Mouse (Mus musculus): ENCODE measurements around the gene Hmga1. TPM values are rescaled to one million over a fixed set of nuclear protein-coding genes. Genes with fewer than 3 reads are reported as not detected.
A peak's percentile ranks its signal among the peaks of the same experiment; 100 is the strongest.

The Hmga1 gene
- polyA plus RNA-seq, 1 experiment from 2014 or later: 196 TPM

- H3K9ac ChIP-seq: peak within 1 kb of the TSS; percentile 67
- H3K4me1 ChIP-seq: peaks cover 27% of the 10 kb centered on the region
- WGBS: under 1% methylated on average over 58 of the region's 58 CpGs
- H3K27me3 ChIP-seq (replicated peaks): no peaks in the 10 kb centered on the region
- H3K9me3 ChIP-seq: no peaks in the 10 kb centered on the region
- H3K4me3 ChIP-seq: peak within 1 kb of the TSS; percentile 56
- peak within 1 kb of the TSS; percentile 92 for H3K4me2 ChIP-seq (replicated peaks)
- ATAC-seq (ENCODE audit: low FRiP score, low read depth): peak; percentile 93
- peaks cover 12% of the 10 kb centered on the region for H3K36me3 ChIP-seq
- H3K27ac ChIP-seq: no peak within 1 kb of the TSS
Observed at GRCm38 (mm10) chr17:27565163-27565941, 9.1 kb downstream of the Hmga1 start, which contains the start of gene AI413582. Gene AI413582, minus strand, starts transcription at chr17:27565756.

GRCm38 (mm10) chr17:27565942-27566267, 9.6 kb downstream of the Hmga1 start:
- H3K9ac ChIP-seq: peak overlapping the region; percentile 67
- H3K36me3 ChIP-seq: peaks cover 10% of the 10 kb centered on the region
- no peaks in the 10 kb centered on the region for H3K27me3 ChIP-seq (replicated peaks)
- no peak for ATAC-seq (ENCODE audit: low FRiP score, low read depth)
- H3K4me2 ChIP-seq (replicated peaks): peak overlapping the region; percentile 92
- H3K4me1 ChIP-seq: peaks cover 27% of the 10 kb centered on the region
- no peaks in the 10 kb centered on the region for H3K9me3 ChIP-seq
- WGBS: under 1% methylated on average over 13 of the region's 13 CpGs
- no peak overlapping the region for H3K27ac ChIP-seq
- H3K4me3 ChIP-seq: peak overlapping the region; percentile 56

- Histone ChIP-seq H3K4me3 (no peak overlapping the region), H3K27ac (no peak overlapping the region), H3K36me3 (peaks cover 6% of the 10 kb centered on the region; the same call in 1 of the 2 replicates), H3K27me3 (replicated peaks) (no peaks in the 10 kb centered on the region), H3K9me3 (no peaks in the 10 kb centered on the region), H3K4me1 (peaks cover 23% of the 10 kb centered on the region), H3K9ac (no peak overlapping the region), H3K4me2 (replicated peaks) (no peak overlapping the region)
- 85% methylated on average over 5 of the region's 5 CpGs for WGBS
- no peak for ATAC-seq (ENCODE audit: low FRiP score, low read depth)
Observed at GRCm38 (mm10) chr17:27568228-27568627, 11.9 kb downstream of the Hmga1 start.

GRCm38 (mm10) chr17:27571315-27571714, 15.0 kb downstream of the Hmga1 start:
- H3K4me2 ChIP-seq (replicated peaks): no peak overlapping the region
- no peaks in the 10 kb centered on the region for H3K9me3 ChIP-seq
- peaks cover 1% of the 10 kb centered on the region; the same call in 1 of the 2 replicates for H3K4me1 ChIP-seq
- peaks cover 29% of the 10 kb centered on the region for H3K36me3 ChIP-seq
- no peak for ATAC-seq (ENCODE audit: low FRiP score, low read depth)
- WGBS: 78% methylated on average over 8 of the region's 8 CpGs
- H3K27me3 ChIP-seq (replicated peaks): no peaks in the 10 kb centered on the region
- H3K9ac ChIP-seq: no peak overlapping the region
- H3K27ac ChIP-seq: no peak overlapping the region
- no peak overlapping the region for H3K4me3 ChIP-seq

GRCm38 (mm10) chr17:27573772-27574320, 17.5 kb downstream of the Hmga1 start:
- H3K27ac ChIP-seq: no peak overlapping the region
- no peak for ATAC-seq (ENCODE audit: low FRiP score, low read depth)
- no peaks in the 10 kb centered on the region for H3K4me1 ChIP-seq
- no peak overlapping the region for H3K4me2 ChIP-seq (replicated peaks)
- H3K27me3 ChIP-seq (replicated peaks): no peaks in the 10 kb centered on the region
- no peak overlapping the region for H3K4me3 ChIP-seq
- 84% methylated on average over 10 of the region's 10 CpGs for WGBS
- no peak overlapping the region for H3K9ac ChIP-seq
- H3K36me3 ChIP-seq: peaks cover 47% of the 10 kb centered on the region
- no peaks in the 10 kb centered on the region for H3K9me3 ChIP-seq

- no peak for ATAC-seq (ENCODE audit: low FRiP score, low read depth)
Observed at GRCm38 (mm10) chr17:27574470-27575115, 18.3 kb downstream of the Hmga1 start.

GRCm38 (mm10) chr17:27575116-27575776, 18.9 kb downstream of the Hmga1 start:
- 54% methylated on average over 10 of the region's 10 CpGs for WGBS
- H3K4me1 ChIP-seq: no peaks in the 10 kb centered on the region

More at GRCm38 (mm10) chr17:27574470-27575115, 18.3 kb downstream of the Hmga1 start:
- Histone ChIP-seq H3K4me1 (no peaks in the 10 kb centered on the region), H3K27ac (no peak overlapping the region), H3K9me3 (no peaks in the 10 kb centered on the region), H3K36me3 (peaks cover 54% of the 10 kb centered on the region), H3K9ac (no peak overlapping the region), H3K27me3 (replicated peaks) (no peaks in the 10 kb centered on the region), H3K4me3 (no peak overlapping the region), H3K4me2 (replicated peaks) (no peak overlapping the region)
- 88% methylated on average over 16 of the region's 16 CpGs for WGBS

GRCm38 (mm10) chr17:27576056-27576455, 19.8 kb downstream of the Hmga1 start:
- H3K36me3 ChIP-seq: peaks cover 69% of the 10 kb centered on the region
- no peaks in the 10 kb centered on the region for H3K4me1 ChIP-seq
- no peaks in the 10 kb centered on the region for H3K9me3 ChIP-seq
- no peak overlapping the region for H3K4me3 ChIP-seq
- no peak for ATAC-seq (ENCODE audit: low FRiP score, low read depth)
- H3K27me3 ChIP-seq (replicated peaks): no peaks in the 10 kb centered on the region
- 89% methylated on average over 7 of the region's 7 CpGs for WGBS
- no peak overlapping the region for H3K4me2 ChIP-seq (replicated peaks)
- no peak overlapping the region for H3K27ac ChIP-seq
- H3K9ac ChIP-seq: no peak overlapping the region

More at GRCm38 (mm10) chr17:27575116-27575776, 18.9 kb downstream of the Hmga1 start:
- ATAC-seq (ENCODE audit: low FRiP score, low read depth): no peak
- no peaks in the 10 kb centered on the region for H3K27me3 ChIP-seq (replicated peaks)
- H3K4me2 ChIP-seq (replicated peaks): no peak overlapping the region
- no peak overlapping the region for H3K27ac ChIP-seq
- no peaks in the 10 kb centered on the region for H3K9me3 ChIP-seq
- H3K4me3 ChIP-seq: no peak overlapping the region
- peaks cover 61% of the 10 kb centered on the region for H3K36me3 ChIP-seq
- H3K9ac ChIP-seq: no peak overlapping the region

GRCm38 (mm10) chr17:27577468-27577867, 21.2 kb downstream of the Hmga1 start:
- H3K36me3 ChIP-seq: peaks cover 83% of the 10 kb centered on the region
- no peak overlapping the region for H3K27ac ChIP-seq
- H3K27me3 ChIP-seq (replicated peaks): no peaks in the 10 kb centered on the region
- no peak overlapping the region for H3K4me2 ChIP-seq (replicated peaks)
- no peak for ATAC-seq (ENCODE audit: low FRiP score, low read depth)
- H3K9ac ChIP-seq: no peak overlapping the region
- no peak overlapping the region for H3K4me3 ChIP-seq
- H3K9me3 ChIP-seq: no peaks in the 10 kb centered on the region
- WGBS: 78% methylated on average over 6 of the region's 6 CpGs
- no peaks in the 10 kb centered on the region for H3K4me1 ChIP-seq

- no peaks in the 10 kb centered on the region for H3K9me3 ChIP-seq
- no peak for ATAC-seq (ENCODE audit: low FRiP score, low read depth)
- no peaks in the 10 kb centered on the region for H3K4me1 ChIP-seq
- H3K4me2 ChIP-seq (replicated peaks): no peak overlapping the region
- no peak overlapping the region for H3K4me3 ChIP-seq
- no peak overlapping the region for H3K27ac ChIP-seq
- H3K36me3 ChIP-seq: peaks cover 87% of the 10 kb centered on the region
- H3K9ac ChIP-seq: no peak overlapping the region
- 96% methylated on average over 10 of the region's 10 CpGs for WGBS
- no peaks in the 10 kb centered on the region for H3K27me3 ChIP-seq (replicated peaks)
Observed at GRCm38 (mm10) chr17:27578487-27578886, 22.2 kb downstream of the Hmga1 start.

- ATAC-seq (ENCODE audit: low FRiP score, low read depth): no peak
- H3K27me3 ChIP-seq (replicated peaks): no peaks in the 10 kb centered on the region
- peaks cover 86% of the 10 kb centered on the region for H3K36me3 ChIP-seq
- WGBS: 93% methylated on average over 8 of the region's 8 CpGs
- no peak overlapping the region for H3K4me3 ChIP-seq
- no peak overlapping the region for H3K4me2 ChIP-seq (replicated peaks)
- H3K9me3 ChIP-seq: no peaks in the 10 kb centered on the region
- no peak overlapping the region for H3K27ac ChIP-seq
- H3K4me1 ChIP-seq: no peaks in the 10 kb centered on the region
- no peak overlapping the region for H3K9ac ChIP-seq
Observed at GRCm38 (mm10) chr17:27579816-27580215, 23.5 kb downstream of the Hmga1 start.

Measured in neural tube, embryonic 12.5 days (tissue).